Mouse (Mus musculus): ENCODE results near the gene Adcy1.

Adcy1 gene

GRCm38 (mm10) chr11:7138370-7138769 lies 75.1 kb downstream of the Adcy1 start:
- no peak for DNase-seq

GRCm38 (mm10) chr11:7140449-7140848 lies 77.2 kb downstream of the Adcy1 start:
- DNase-seq = no peak

GRCm38 (mm10) chr11:7142725-7143124 lies 79.4 kb downstream of the Adcy1 start:
- DNase-seq = peak; percentile 46

- peak; percentile 51 for DNase-seq
Measured at GRCm38 (mm10) chr11:7144369-7144768, 81.1 kb downstream of the Adcy1 start.

GRCm38 (mm10) chr11:7145221-7145620 lies 81.9 kb downstream of the Adcy1 start:
- DNase-seq = no peak

GRCm38 (mm10) chr11:7147536-7147935 lies 84.2 kb downstream of the Adcy1 start:
- no peak for DNase-seq

- no peak for DNase-seq
Measured at GRCm38 (mm10) chr11:7147945-7148344, 84.7 kb downstream of the Adcy1 start.

- DNase-seq = no peak
Measured at GRCm38 (mm10) chr11:7149471-7149870, 86.2 kb downstream of the Adcy1 start.

GRCm38 (mm10) chr11:7150511-7150910 lies 87.2 kb downstream of the Adcy1 start:
- no peak for DNase-seq

- no peak for DNase-seq
Measured at GRCm38 (mm10) chr11:7152371-7152770, 89.1 kb downstream of the Adcy1 start.

GRCm38 (mm10) chr11:7153081-7153480 lies 89.8 kb downstream of the Adcy1 start:
- peak; percentile 77 for DNase-seq

GRCm38 (mm10) chr11:7156427-7156826 lies 93.1 kb downstream of the Adcy1 start:
- DNase-seq = no peak

GRCm38 (mm10) chr11:7158196-7158595 lies 94.9 kb downstream of the Adcy1 start:
- DNase-seq = no peak

GRCm38 (mm10) chr11:7160146-7160545 lies 96.9 kb downstream of the Adcy1 start:
- DNase-seq = no peak

GRCm38 (mm10) chr11:7160637-7161101 lies 97.4 kb downstream of the Adcy1 start:
- no peak for DNase-seq

GRCm38 (mm10) chr11:7161502-7162174 lies 98.3 kb downstream of the Adcy1 start:
- DNase-seq = no peak

- DNase-seq = no peak
Measured at GRCm38 (mm10) chr11:7164416-7164815, 101.1 kb downstream of the Adcy1 start.

GRCm38 (mm10) chr11:7169645-7170044 lies 106.4 kb downstream of the Adcy1 start:
- DNase-seq = no peak

GRCm38 (mm10) chr11:7173664-7174063 lies 110.4 kb downstream of the Adcy1 start:
- DNase-seq = peak; percentile 80

- no peak for DNase-seq
Measured at GRCm38 (mm10) chr11:7178724-7179123, 115.4 kb downstream of the Adcy1 start.

GRCm38 (mm10) chr11:7179276-7179675 lies 116.0 kb downstream of the Adcy1 start:
- no peak for DNase-seq

- DNase-seq = no peak
Measured at GRCm38 (mm10) chr11:7182409-7183042, 119.2 kb downstream of the Adcy1 start.

- DNase-seq = no peak
Measured at GRCm38 (mm10) chr11:7184420-7184819, 121.1 kb downstream of the Adcy1 start.

GRCm38 (mm10) chr11:7187472-7187871 lies 124.2 kb downstream of the Adcy1 start:
- no peak for DNase-seq

- DNase-seq = no peak
Measured at GRCm38 (mm10) chr11:7188469-7188868, 125.2 kb downstream of the Adcy1 start, which contains the start of gene Gm11985. Gm11985 (minus strand) TSS chr11:7188569.

Measured in kidney, adult 11 months (tissue).